Mouse (Mus musculus) bone marrow, adult 2 months (tissue): ENCODE measurements at regions not wholly inside any gene's neighbourhood (a gene's known extent, or its start where the extent isn't known, plus 50 kb on each side); places are given as distances from the start of the nearest gene placed in this dataset.

Experiments used
- CTCF ChIP-seq: fragments of 200-500 bp; IDR thresholded peaks from 2 replicates; pipeline ENCODE4 v1.5.1; 2011; ENCODE audit warnings: low read length, control low read depth; ENCODE audit not compliant: control insufficient read depth, insufficient read depth
- POLR2A ChIP-seq: fragments of 200-500 bp; IDR thresholded peaks from 2 replicates; pipeline ENCODE4 v1.6.1; 2011; ENCODE audit warnings: low read depth, mild to moderate bottlenecking, control low read depth, low read length, borderline replicate concordance; ENCODE audit not compliant: control insufficient read depth

DNA sequence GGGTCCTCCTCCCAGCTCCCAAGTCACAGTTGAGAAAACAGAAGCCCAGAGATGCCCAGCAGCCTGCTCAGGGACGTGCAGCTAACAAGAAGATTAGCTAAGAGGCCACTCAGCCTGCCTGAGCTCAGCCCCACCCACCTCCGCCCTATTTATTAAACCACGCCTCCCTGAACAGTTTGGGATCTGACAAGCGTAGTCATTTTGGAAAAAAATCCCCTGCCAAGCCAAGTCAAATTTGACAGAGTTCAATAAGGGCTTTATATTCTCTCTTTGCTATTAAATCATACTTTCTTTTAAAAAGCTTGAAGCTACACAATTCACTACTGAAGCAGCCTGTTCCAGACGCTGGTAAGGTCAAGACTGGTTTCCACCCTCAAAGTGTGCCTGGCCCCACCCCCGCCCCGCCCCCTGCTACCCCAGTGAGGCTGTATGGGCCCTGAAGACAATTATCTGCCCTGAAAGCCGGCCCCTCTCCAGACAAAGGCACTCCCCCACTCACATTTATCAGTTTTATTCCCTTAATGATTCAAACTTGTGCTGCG lies 61.9 kb upstream of the Zmiz1 start:
- no peak for TF ChIP-seq POLR2A
- no peak for TF ChIP-seq CTCF
